Mouse (Mus musculus): ENCODE data around the gene Tnfrsf21.

GRCm38 (mm10) chr17:43081225-43081624 is 64.9 kb downstream of the Tnfrsf21 start:
- TF ChIP-seq CTCF (IDR thresholded peaks at IDR 0.05; ENCODE audit: borderline replicate concordance, insufficient read depth, low read depth, low read length) (no peak), POLR2A (IDR thresholded peaks at IDR 0.05; ENCODE audit: borderline replicate concordance, insufficient read depth, low read length) (no peak)
